Mouse (Mus musculus) hindbrain, postnatal 0 days (tissue): ENCODE data around the gene Asgr1. TPM values are rescaled to one million over a fixed set of nuclear protein-coding genes. Genes with fewer than 3 reads are reported as not detected.

Source experiments
- ATAC-seq: fragments of 200-750 bp; cut with Nextera tagmentation; 2 replicates; pipeline ENCODE4 v1.8.0; 2017; ENCODE audit warnings: mild to moderate bottlenecking, moderate TSS enrichment, moderate library complexity
- DNase-seq: peaks from one replicate; pipeline ENCODE4 v3.0.0-alpha.2; 2015; ENCODE audit warnings: low spot score
- H3K27ac ChIP-seq: fragments of 300-500 bp; sonication (generic); 2 replicates; pipeline ENCODE4 v1.5.1; 2014; ENCODE audit warnings: mild to moderate bottlenecking
- H3K27me3 ChIP-seq: fragments of 300-500 bp; sonication (generic); 2 replicates; pipeline ENCODE4 v1.6.1; 2014; ENCODE audit warnings: low read length, mixed read lengths; ENCODE audit not compliant: insufficient read depth
- H3K36me3 ChIP-seq: fragments of 300-500 bp; sonication (generic); 2 replicates; pipeline ENCODE4 v1.6.1; 2014; ENCODE audit warnings: low read length, mixed read lengths; ENCODE audit not compliant: insufficient read depth
- H3K4me1 ChIP-seq: fragments of 300-500 bp; sonication (generic); 2 replicates; pipeline ENCODE4 v1.6.1; 2014; ENCODE audit warnings: antibody characterized with exemption, low read length, mixed read lengths; ENCODE audit not compliant: insufficient read depth
- H3K4me2 ChIP-seq: fragments of 300-500 bp; sonication (generic); 2 replicates; pipeline ENCODE4 v1.6.1; 2014; ENCODE audit warnings: low read depth, mild to moderate bottlenecking, low read length, moderate library complexity, mixed read lengths
- H3K4me3 ChIP-seq: fragments of 300-500 bp; sonication (generic); 2 replicates; pipeline ENCODE4 v1.5.1; 2014; ENCODE audit warnings: low read length
- H3K9ac ChIP-seq: fragments of 300-500 bp; sonication (generic); replicated peaks from 2 replicates; pipeline ENCODE4 v1.6.1; 2014; ENCODE audit warnings: mild to moderate bottlenecking, low read length, moderate library complexity, mixed read lengths
- H3K9me3 ChIP-seq: fragments of 300-500 bp; sonication (generic); 2 replicates; pipeline ENCODE4 v1.6.1; 2016; ENCODE audit warnings: low read length, mixed read lengths
- CTCF ChIP-seq: IDR thresholded peaks from 2 replicates; pipeline ENCODE4 v1.5.1; 2016; ENCODE audit warnings: antibody characterized with exemption, control low read depth, low read depth
- WGBS: fragments of 180-500 bp; shearing (Covaris S2); extraction: QIAGEN DNeasy Blood & Tissue Kit; methylation state at CpG from one replicate; pipeline ENCODE4 v1.1.7; 2014; 5-methylcytosine and 5-hydroxymethylcytosine counted together
- polyA plus RNA-seq: library from polyadenylated mRNA; unstranded; fragments of >200 nt; fragmentation: Nextera tagmentation; extraction: Ambion mirVana; gene quantifications from 2 replicates; pipeline ENCODE4 v1.2.1, GENCODE M21; 2015
- total RNA-seq: library from RNA; depleted of rRNA; stranded (reverse); fragments of >200 nt; gene quantifications from 2 replicates; pipeline ENCODE4 v1.2.3, GENCODE M21; 2014

The Asgr1 gene
- total and polyA plus RNA-seq, 2 experiments from 2014 or later, result 2.3 to 3.7 TPM

- Histone ChIP-seq H3K4me3 (no peak overlapping the region), H3K27me3 (no peaks in the 10 kb centered on the region), H3K4me2 (no peak overlapping the region), H3K9ac (no peak overlapping the region), H3K36me3 (no peaks in the 10 kb centered on the region), H3K27ac (no peak overlapping the region), H3K4me1 (no peaks in the 10 kb centered on the region), H3K9me3 (no peaks in the 10 kb centered on the region)
- ATAC-seq, result 0 out of 2 replicates have a peak, but pooled peaks have one; percentile 53
- TF ChIP-seq CTCF, result peak; percentile 91
- 38% methylated on average over 17 of the region's 17 CpGs for WGBS
- peak; percentile 90 for DNase-seq
These were observed 20.6 kb downstream of the Asgr1 start for GRCm38 (mm10) chr11:70074379-70075071.

GRCm38 (mm10) chr11:70075581-70075980 lies 21.7 kb downstream of the Asgr1 start:
- no peak overlapping the region for H3K27ac ChIP-seq
- TF ChIP-seq CTCF, result no peak
- H3K27me3 ChIP-seq, result no peaks in the 10 kb centered on the region
- no peak overlapping the region for H3K4me3 ChIP-seq
- H3K4me2 ChIP-seq, result no peak overlapping the region
- ATAC-seq (no peak), DNase-seq (no peak)
- no peaks in the 10 kb centered on the region for H3K4me1 ChIP-seq
- H3K36me3 ChIP-seq, result no peaks in the 10 kb centered on the region
- no peaks in the 10 kb centered on the region for H3K9me3 ChIP-seq
- no peak overlapping the region for H3K9ac ChIP-seq
- WGBS, result 90% methylated on average over 6 of the region's 6 CpGs

GRCm38 (mm10) chr11:70077441-70077840 lies 23.6 kb downstream of the Asgr1 start:
- Histone ChIP-seq H3K4me2 (no peak overlapping the region), H3K4me3 (no peak overlapping the region), H3K36me3 (no peaks in the 10 kb centered on the region), H3K4me1 (no peaks in the 10 kb centered on the region), H3K9me3 (no peaks in the 10 kb centered on the region), H3K27me3 (no peaks in the 10 kb centered on the region), H3K27ac (no peak overlapping the region), H3K9ac (no peak overlapping the region)
- no peak for TF ChIP-seq CTCF
- 36% methylated on average over 3 of the region's 3 CpGs for WGBS
- ATAC-seq, result no peak
- DNase-seq, result no peak

GRCm38 (mm10) chr11:70079175-70079574 lies 25.3 kb downstream of the Asgr1 start:
- no peak overlapping the region for H3K27ac ChIP-seq
- no peaks in the 10 kb centered on the region for H3K36me3 ChIP-seq
- H3K4me3 ChIP-seq, result no peak overlapping the region
- ATAC-seq, result no peak
- no peaks in the 10 kb centered on the region for H3K27me3 ChIP-seq
- H3K4me2 ChIP-seq, result no peak overlapping the region
- no peak overlapping the region for H3K9ac ChIP-seq
- DNase-seq, result no peak
- H3K9me3 ChIP-seq, result no peaks in the 10 kb centered on the region
- no peaks in the 10 kb centered on the region for H3K4me1 ChIP-seq
- 65% methylated on average over 6 of the region's 6 CpGs for WGBS
- TF ChIP-seq CTCF, result no peak

GRCm38 (mm10) chr11:70079928-70080327 lies 26.0 kb downstream of the Asgr1 start:
- DNase-seq (no peak), ATAC-seq (no peak)
- H3K27me3 ChIP-seq, result no peaks in the 10 kb centered on the region
- no peaks in the 10 kb centered on the region for H3K9me3 ChIP-seq
- no peak for TF ChIP-seq CTCF
- H3K36me3 ChIP-seq, result no peaks in the 10 kb centered on the region
- H3K4me2 ChIP-seq, result no peak overlapping the region
- no peak overlapping the region for H3K4me3 ChIP-seq
- no peaks in the 10 kb centered on the region for H3K4me1 ChIP-seq
- WGBS, result 59% methylated on average over 7 of the region's 7 CpGs
- no peak overlapping the region for H3K9ac ChIP-seq
- no peak overlapping the region for H3K27ac ChIP-seq

- no peaks in the 10 kb centered on the region for H3K27me3 ChIP-seq
- H3K4me3 ChIP-seq, result no peak overlapping the region
- no peaks in the 10 kb centered on the region for H3K9me3 ChIP-seq
- no peaks in the 10 kb centered on the region for H3K36me3 ChIP-seq
- DNase-seq, result no peak
- 84% methylated on average over 15 of the region's 15 CpGs for WGBS
- no peak overlapping the region for H3K4me2 ChIP-seq
- no peaks in the 10 kb centered on the region for H3K4me1 ChIP-seq
- no peak for TF ChIP-seq CTCF
- H3K9ac ChIP-seq, result no peak overlapping the region
- ATAC-seq, result no peak
- no peak overlapping the region for H3K27ac ChIP-seq
These were observed 27.1 kb downstream of the Asgr1 start for GRCm38 (mm10) chr11:70080803-70081590.

GRCm38 (mm10) chr11:70084563-70084962 lies 30.7 kb downstream of the Asgr1 start:
- no peaks in the 10 kb centered on the region for H3K27me3 ChIP-seq
- H3K4me3 ChIP-seq, result no peak overlapping the region
- H3K4me1 ChIP-seq, result no peaks in the 10 kb centered on the region
- H3K36me3 ChIP-seq, result no peaks in the 10 kb centered on the region
- DNase-seq (no peak), ATAC-seq (no peak)
- H3K4me2 ChIP-seq, result no peak overlapping the region
- no peak overlapping the region for H3K27ac ChIP-seq
- 84% methylated on average over 8 of the region's 8 CpGs for WGBS
- no peak overlapping the region for H3K9ac ChIP-seq
- TF ChIP-seq CTCF, result no peak
- H3K9me3 ChIP-seq, result no peaks in the 10 kb centered on the region
